Mouse (Mus musculus) urinary bladder, adult 18-20 months (tissue): ENCODE measurements around the gene Pdxk.
A peak's percentile ranks its signal among the peaks of the same experiment; 100 is the strongest.

Experiments used
- DNase-seq, 2 experiments: peaks; one replicate each; pipeline ENCODE4 v3.0.0; 2022; ENCODE audit warnings: low spot score in 2 of 2, mixed read lengths in 2 of 2

The Pdxk gene

GRCm38 (mm10) chr10:78458348-78459111 is 6.2 kb downstream of the Pdxk start:
- no peak for DNase-seq

- peak in 1 of 2 experiments; percentile 51 for DNase-seq
These were observed 7.1 kb downstream of the Pdxk start for GRCm38 (mm10) chr10:78457495-78458347.

GRCm38 (mm10) chr10:78456696-78457095 is 8.1 kb downstream of the Pdxk start:
- no peak for DNase-seq

- DNase-seq = no peak
These were observed 12.1 kb downstream of the Pdxk start for GRCm38 (mm10) chr10:78452641-78453040.

- no peak for DNase-seq
These were observed 14.0 kb downstream of the Pdxk start for GRCm38 (mm10) chr10:78450761-78451160.

- DNase-seq = no peak
These were observed 17.4 kb downstream of the Pdxk start for GRCm38 (mm10) chr10:78447396-78447795.

GRCm38 (mm10) chr10:78446195-78446594 is 18.6 kb downstream of the Pdxk start:
- no peak for DNase-seq

GRCm38 (mm10) chr10:78442292-78442691 is 22.5 kb downstream of the Pdxk start:
- no peak for DNase-seq

- DNase-seq = no peak
These were observed 23.2 kb downstream of the Pdxk start for GRCm38 (mm10) chr10:78441606-78442005.

- no peak for DNase-seq
These were observed 24.0 kb downstream of the Pdxk start for GRCm38 (mm10) chr10:78440812-78441211.

- DNase-seq = no peak
These were observed 24.8 kb downstream of the Pdxk start for GRCm38 (mm10) chr10:78439990-78440389.

GRCm38 (mm10) chr10:78439550-78439949 is 25.2 kb downstream of the Pdxk start:
- no peak for DNase-seq

GRCm38 (mm10) chr10:78438094-78438493 is 26.7 kb downstream of the Pdxk start:
- peak; percentile 48 to 85 for DNase-seq

GRCm38 (mm10) chr10:78432853-78433252 is 31.9 kb downstream of the Pdxk start:
- DNase-seq = no peak

- DNase-seq = no peak
These were observed 35.0 kb downstream of the Pdxk start for GRCm38 (mm10) chr10:78429776-78430175.

GRCm38 (mm10) chr10:78429180-78429579 is 35.6 kb downstream of the Pdxk start:
- DNase-seq = no peak

GRCm38 (mm10) chr10:78428070-78428469 is 36.7 kb downstream of the Pdxk start:
- no peak for DNase-seq

GRCm38 (mm10) chr10:78426117-78426735 is 38.5 kb downstream of the Pdxk start:
- DNase-seq = peak in 1 of 2 experiments; percentile 17

GRCm38 (mm10) chr10:78425181-78426041 is 39.4 kb downstream of the Pdxk start, which contains the start of gene Cstb:
TSS of gene Cstb (plus strand) at chr10:78425669.
- peak; percentile 81 to 84 for DNase-seq

- no peak for DNase-seq
These were observed 42.2 kb downstream of the Pdxk start for GRCm38 (mm10) chr10:78422614-78423013.

GRCm38 (mm10) chr10:78420929-78421328 is 43.8 kb downstream of the Pdxk start:
- DNase-seq = peak in 1 of 2 experiments; percentile 62
